Mouse (Mus musculus) natural killer cell, adult 2 months (primary cell): Measurements from ENCODE around the gene Vmn2r79.
"Not testable (repeated sequence)": the region's sequence is repeated elsewhere in the genome, so short reads cannot be mapped to it uniquely, and the experiment has no call there.

Source experiments
- DNase-seq, 2 experiments: peaks; one replicate each; pipeline ENCODE4 v3.0.0; 2022; ENCODE audit warnings: low spot score in 2 of 2

Vmn2r79 gene

DNA sequence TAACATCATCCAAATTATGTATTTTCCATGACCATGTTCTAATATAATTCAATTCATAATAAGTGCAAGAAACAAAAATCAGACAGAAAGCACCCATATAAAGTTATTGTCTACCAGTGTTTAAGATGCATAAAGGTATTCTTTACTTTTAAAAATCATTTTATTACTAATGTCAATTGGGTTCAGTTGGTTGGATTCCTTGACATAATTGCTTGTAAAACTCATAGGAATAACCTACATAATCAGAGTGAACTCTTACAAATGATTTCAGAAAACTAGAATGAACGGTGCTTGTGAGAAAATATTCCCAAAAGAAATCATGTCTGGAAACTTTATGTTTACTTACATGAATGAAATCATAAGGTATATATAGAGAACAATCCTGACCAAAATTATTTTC, at the start of gene Vmn2r79:
TSS of gene Vmn2r79 (plus strand) at position 301 of the 400 bp plus-strand sequence.
- not testable (repeated sequence) for DNase-seq

DNA sequence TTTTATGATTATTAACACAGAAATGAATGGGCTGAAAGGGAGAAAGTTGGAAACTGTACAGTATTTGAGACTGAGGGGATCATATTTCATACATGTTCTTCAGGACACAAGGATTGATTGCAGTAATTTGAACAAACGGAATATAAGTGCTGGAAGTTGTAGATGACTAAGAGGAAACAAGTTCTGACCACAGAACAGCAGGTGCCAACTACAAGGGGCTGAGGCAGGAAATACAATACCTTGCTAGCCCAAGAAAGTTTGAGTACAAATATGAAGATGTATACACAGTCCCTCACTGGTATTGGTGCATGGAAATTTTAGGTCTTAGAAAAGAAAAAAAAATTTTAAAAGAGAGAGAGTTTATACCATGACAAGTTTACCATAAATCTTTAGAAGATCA, 1.2 kb upstream of the Vmn2r79 start:
- no peak for DNase-seq

- not testable (repeated sequence) for DNase-seq
These were observed 30.6 kb downstream of the Vmn2r79 start for GRCm38 (mm10) chr7:87026486-87026885.

- DNase-seq: no peak
These were observed 67.7 kb downstream of the Vmn2r79 start for GRCm38 (mm10) chr7:87063576-87063975.
